Mouse (Mus musculus) olfactory bulb, adult 2 months (tissue): ENCODE data around the gene Cul5.

Experiments used
- CTCF ChIP-seq: fragments of 200-500 bp; IDR thresholded peaks from 2 replicates; pipeline ENCODE4 v1.5.1; 2012; ENCODE audit warnings: low read depth, mild to moderate bottlenecking, low read length, moderate library complexity; ENCODE audit not compliant: insufficient read depth
- POLR2A ChIP-seq: fragments of 200-500 bp; IDR thresholded peaks from 2 replicates; pipeline ENCODE4 v1.6.1; 2012; ENCODE audit warnings: mild to moderate bottlenecking, low read depth, low read length, moderate library complexity; ENCODE audit not compliant: insufficient read depth

GRCm38 (mm10) chr9:53596971-53597600 lies 72.7 kb downstream of the Cul5 start:
- TF ChIP-seq POLR2A (no peak), CTCF (no peak)
